Mouse (Mus musculus): ENCODE data around the gene Zap70.

Gene Zap70

DNA sequence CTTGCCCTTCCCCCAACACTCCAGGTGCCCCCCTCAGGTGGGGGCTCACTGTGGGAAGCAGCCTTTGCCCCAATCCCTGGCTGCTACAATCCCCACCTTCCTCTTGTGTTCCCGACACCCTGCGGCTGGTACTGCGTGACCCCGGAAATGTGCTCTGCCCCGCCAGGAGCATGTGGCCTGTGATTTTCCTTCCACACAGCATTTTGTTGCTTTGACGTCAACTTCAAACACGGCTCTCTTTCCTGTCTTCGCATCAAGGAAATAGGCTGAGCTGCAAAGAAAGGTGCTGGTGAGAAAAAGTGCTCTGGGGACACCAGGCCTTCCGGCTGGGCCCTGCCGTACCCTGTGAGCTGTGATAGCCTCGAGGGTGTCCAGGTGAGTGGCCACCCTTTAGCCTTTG lies at the start of gene Zap70:
TSS of gene Zap70 (plus strand) at position 231 of the 400 bp plus-strand sequence.
- no peak for DNase-seq (ENCODE audit: low spot score in 2 of 2)

DNA sequence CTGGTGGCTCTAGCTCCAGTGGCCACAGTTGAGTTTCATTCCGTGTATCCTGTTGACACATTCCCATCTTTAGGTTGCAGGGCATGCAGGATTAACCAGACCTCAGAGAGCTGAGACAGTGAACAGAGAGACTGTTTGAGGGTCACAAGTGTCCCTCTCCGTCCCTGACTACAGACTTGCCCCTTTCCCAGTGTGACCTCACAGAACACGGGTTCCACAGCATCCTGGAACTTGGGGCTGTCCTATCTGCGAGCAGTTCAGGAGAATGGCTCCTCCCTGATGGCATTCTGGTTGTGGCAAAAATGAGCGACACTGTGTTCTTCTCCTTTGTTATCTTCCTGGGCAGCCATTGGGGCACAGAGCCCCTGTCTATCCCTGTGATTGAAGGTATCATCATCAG lies 47.3 kb upstream of the Zap70 start, which contains the start of gene Actr1b:
TSS of gene Actr1b (minus strand) at position 112 of the 400 bp plus-strand sequence.
- no peak for DNase-seq (ENCODE audit: low spot score in 2 of 2)

DNA sequence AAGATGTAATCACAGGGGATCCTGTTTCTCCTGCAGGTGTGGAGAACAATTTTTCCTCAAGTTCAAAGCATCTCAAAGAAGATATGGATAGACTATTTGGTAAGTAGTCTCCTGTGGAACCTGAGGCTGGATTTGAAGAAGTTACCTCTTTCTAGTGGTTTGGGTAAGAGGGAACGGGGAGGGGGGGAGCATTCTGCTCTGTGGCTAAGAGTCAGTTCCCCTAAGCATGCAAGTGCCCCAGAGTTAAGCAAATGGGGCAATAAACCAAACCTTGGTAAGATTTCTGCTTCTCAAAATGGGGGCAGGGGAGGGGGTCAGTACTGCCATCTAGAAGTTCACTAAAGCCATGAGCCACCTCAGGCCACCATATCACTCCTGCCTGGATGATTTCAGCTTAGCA lies 42.8 kb upstream of the Zap70 start:
- DNase-seq (ENCODE audit: low spot score in 2 of 2), result no peak

DNA sequence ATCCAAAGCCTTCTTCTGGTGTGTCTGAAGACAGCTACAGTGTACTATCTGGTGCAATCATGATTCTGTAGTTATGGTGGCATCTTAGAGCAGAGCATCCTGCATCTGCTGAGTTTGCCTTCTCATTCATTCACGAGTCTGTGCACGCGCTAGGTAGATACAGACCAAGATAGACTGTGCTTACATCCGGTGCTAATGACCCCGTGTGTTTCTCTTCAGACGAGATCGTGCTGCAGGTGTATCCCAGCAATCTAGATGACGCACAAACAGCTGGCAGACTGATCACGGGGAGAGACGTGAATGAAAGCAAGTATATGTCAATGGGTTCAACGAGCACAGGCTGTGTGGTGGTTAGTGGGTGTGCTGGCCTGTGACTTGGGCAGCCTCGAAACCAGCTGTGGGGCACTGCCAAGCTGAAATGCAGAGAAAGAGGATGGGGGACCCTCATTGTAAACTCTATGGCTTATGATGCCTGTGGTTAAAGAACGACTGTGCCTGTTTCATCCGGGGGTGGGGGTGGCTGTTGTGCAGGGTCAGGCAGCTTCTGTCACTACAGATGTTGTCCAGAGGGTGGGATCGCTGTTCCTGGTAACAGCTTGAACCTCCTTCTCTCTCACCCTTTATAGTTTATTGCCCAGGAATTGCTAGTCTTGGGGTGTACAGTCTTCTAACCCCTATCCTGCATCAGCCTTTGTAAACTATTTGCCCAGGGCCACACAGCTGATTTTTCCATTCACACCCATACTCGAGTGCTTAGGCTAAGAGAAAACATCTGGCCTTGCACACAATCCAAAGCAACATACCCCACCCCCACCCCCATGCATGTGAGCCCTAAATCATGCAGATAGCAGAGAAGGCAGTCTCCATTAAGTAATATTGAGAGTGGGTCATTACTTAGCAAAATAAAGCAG lies 38.2 kb upstream of the Zap70 start:
- DNase-seq (ENCODE audit: low spot score in 2 of 2), result no peak

DNA sequence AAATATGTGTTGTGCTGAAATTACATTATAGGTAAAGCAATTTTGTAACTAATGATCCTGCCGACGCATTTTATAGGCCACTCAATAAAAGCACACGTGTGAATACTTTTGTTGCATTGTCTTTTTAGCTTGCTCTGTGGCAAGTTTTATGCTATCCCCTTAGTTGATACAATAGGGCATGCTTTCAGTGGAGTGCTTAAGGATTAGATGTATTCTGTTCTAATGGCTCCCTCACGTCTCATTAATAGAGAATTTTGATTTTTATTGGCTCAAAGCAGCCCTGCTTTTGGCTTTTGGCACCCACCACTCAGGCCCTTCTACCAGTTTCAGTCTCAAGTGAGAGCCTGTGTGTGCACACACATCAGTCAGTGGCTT lies 37.6 kb upstream of the Zap70 start:
- DNase-seq (ENCODE audit: low spot score in 2 of 2), result no peak

DNA sequence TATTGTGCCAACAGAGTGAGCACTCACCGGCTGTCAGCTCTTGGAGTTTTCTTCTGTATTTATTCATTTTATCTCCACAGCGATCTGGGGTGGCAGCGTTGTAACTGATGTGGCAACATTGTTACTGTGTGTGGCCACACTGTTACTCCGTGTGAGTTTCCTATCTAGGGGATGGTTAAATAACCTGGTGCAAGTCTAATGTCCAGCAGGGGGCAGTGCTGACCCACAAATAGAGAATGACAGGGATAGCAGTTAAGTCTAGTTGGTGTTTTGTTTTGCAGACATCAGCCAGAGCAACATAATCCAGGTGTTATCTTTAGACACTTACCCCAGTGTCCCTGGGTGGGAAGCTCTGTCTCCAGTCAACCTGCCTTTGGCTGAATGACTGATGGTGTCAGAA lies 24.3 kb upstream of the Zap70 start:
- DNase-seq (ENCODE audit: low spot score in 2 of 2), result peak; percentile 71 to 81

DNA sequence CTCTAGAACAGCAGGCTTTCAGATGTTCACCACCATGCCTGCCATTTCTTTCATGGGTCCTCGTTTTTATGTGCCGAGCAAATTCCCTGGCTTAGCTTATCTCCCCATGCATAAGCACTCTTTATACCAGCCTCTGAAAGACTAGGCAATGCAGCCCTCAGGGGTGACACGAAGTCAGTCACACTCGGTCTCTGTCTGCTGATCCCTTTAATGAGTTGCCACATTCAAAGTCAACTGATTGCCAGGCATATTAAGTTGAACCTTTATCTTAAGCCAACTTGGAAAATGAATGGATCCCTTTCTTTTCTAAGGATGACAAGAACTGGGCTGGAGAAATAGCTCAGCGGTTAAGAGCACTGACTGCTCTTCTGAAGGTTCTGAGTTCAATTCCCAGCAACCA lies 22.4 kb upstream of the Zap70 start:
- DNase-seq (ENCODE audit: low spot score in 2 of 2), result no peak

DNA sequence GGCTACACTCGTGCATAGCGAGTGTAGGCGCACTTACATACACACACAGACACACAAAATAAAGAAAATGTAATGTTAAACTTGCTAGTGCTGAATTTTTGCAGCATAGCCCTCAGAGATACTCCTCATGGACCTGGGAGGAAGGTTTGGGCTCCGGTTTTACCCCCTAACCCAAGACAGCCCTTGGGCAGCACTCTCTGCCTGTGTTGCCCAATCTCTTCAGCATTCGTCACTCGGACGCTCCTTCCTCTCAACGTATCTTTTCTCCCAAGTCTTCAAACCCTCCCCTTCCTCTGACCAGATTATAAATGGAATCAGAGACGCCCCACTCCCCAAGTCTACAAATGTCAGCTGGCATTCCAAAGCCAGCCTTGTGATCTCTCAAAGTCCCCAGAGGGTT lies 18.6 kb upstream of the Zap70 start:
- no peak for DNase-seq (ENCODE audit: low spot score in 2 of 2)

DNA sequence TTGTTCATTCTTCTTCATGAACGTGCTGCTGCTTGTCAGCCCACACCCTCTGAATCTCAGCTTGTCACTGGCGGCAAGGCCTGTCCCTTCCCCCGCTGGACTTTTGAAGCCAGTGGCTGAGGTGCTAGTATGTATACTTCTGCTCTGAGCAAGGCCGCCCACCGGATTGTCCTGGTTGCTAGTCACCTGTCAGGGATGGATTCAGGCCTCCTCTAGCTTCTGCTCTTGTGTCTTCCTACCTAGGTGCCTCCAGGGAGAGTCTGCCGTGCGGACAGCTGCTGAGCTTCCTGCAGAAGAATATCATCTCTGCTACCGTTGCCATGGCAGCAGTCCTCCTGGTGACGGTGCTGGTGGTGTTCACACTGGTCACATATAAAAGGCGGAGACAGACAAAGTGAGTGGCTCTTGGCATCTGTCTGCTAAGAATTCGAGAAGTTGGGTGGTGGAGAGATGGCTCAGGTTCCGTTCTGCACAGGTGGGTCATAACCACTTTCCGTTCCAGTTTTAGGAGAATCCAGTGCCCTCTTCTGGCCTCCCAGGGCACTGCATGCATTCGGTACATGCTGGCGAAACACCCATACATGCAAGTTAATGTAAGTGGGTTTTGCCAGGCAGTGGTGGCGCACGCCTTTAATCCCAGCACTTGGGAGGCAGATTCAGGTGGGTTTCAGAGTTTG lies 17.2 kb upstream of the Zap70 start:
- DNase-seq (ENCODE audit: low spot score in 2 of 2), result peak; percentile 72 to 79

DNA sequence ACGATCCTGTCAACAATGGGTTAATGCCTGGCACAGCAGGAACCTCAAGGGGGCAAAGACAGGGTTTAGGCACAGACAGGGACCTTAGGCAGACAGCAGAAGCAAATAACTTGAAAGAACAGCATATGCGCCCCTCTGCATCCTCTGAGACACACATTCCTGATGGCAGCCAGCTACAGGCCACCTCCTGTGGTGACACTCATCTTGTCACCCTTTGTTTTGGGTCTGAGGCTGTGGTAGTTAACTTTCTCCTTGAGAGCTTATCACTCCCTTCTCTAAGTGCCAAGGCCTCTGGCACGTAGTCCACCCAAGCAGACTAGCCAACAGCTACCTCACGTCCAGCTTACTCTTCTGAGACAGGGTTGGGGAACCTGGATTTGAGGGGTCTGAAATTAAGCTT lies 15.9 kb upstream of the Zap70 start:
- no peak for DNase-seq (ENCODE audit: low spot score in 2 of 2)

DNA sequence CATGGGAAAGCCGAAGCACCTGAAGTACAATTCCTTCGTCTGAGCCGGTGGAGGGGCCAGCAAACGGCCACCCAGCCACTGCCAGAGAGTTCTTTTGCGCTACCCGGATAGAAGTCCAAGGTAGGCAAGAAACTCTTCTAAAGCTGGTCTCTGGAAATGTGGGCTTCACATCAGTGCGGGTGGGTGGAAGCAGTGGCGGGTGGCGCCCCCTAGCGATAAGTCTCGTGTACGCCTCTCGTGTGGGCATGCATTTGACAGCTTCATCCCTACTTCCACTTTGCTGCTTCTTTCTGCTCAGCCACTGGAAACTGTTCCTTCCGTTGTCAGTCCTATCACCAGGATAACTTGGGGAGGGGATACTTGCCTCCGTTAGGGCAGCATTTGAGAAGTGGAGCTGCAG lies 15.1 kb upstream of the Zap70 start:
- peak; percentile 51 to 60 for DNase-seq (ENCODE audit: low spot score in 2 of 2)

DNA sequence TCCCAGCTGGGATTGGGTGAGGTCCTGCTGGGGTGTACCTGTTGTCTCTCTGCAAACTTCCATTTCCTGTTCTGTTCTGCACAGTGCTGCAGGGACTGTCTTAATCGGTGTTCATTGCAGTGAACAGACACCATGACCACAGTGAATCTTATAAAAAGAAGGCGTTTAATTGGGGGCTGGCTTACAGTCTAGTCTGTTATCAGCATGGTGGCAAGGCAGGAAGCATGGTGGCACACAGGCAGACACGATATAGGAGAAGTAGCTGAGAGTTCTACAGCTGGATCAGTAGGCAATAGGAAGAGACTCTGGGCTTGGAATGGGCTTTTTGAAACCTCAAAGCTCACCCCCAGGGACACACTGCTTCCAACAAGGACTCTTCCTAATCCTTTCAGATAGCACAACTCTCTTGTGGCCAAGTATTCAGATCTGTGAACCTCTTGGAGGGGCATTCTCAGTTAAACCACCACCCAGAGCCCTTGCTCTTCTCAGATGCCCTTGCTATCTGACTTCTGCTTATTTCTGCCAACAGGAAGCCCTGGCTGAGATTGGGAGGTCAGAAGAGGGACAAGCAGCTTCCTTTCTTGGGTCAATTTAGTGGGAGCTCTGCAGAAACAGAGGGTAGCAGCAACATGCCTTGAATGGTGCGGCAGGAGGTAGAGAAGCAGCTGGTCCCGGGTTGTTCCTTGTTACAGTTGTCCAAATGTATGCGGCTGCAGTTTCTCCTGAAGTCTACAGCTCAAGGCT lies 7.5 kb upstream of the Zap70 start:
- DNase-seq (ENCODE audit: low spot score in 2 of 2), result no peak

DNA sequence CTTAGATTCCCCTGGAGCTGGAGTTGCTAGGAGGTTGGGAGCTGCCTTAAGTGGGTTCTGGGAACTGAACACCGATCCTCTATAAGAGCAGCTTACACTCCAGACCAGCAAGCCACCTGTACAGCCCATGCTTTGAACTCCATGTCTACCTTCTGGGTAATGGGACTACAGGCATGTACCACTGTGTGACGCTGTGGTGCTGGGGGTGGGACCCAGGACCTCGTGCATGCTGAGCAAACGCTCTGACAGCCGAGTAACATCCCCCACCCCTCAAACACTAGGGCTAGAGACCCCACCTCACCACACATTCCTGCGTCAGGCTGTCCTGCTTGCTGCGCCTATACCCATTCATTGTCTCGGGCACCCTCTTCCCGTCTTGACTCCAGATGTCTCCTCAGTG lies 3.0 kb upstream of the Zap70 start:
- no peak for DNase-seq (ENCODE audit: low spot score in 2 of 2)

DNA sequence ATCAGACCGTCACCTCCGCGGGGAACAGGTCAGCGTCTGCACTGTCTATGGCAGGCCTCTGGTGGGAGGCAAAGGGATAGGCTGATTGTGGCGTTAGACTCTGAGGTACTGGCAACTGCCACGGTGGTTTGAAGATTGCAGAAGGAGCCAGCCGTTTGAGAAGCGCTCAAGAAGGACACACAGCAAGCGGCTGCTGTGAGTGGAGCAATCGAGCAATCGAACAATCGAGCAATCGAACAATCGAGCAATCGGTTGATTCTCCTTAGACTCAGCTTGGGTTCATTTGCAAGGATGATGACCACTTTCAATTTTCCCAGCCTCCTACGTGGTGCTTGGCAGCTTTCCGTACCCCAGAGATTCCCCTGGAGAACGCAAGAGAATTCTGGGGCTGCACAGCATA lies 2.5 kb upstream of the Zap70 start:
- DNase-seq (ENCODE audit: low spot score in 2 of 2), result no peak

DNA sequence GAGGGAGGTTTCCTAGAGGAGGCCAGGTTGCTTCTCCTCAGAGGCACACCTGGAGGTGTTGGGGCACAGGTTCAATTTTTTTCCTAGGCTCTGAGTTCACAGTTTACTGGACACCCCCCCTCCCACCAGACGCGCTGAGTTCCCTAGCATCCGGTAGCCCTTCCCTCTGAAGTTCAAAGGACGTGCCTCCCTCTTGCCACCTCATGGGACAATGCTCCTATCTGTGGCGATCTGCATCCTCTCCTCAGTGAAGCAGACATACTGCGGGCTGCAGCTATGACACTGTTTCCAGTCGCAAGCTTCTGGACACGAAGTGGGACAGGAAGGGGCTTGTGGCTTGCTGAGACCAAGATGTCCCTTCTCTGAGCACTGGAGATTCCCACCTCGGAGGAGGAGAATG lies 1.2 kb upstream of the Zap70 start:
- DNase-seq (ENCODE audit: low spot score in 2 of 2), result no peak

DNA sequence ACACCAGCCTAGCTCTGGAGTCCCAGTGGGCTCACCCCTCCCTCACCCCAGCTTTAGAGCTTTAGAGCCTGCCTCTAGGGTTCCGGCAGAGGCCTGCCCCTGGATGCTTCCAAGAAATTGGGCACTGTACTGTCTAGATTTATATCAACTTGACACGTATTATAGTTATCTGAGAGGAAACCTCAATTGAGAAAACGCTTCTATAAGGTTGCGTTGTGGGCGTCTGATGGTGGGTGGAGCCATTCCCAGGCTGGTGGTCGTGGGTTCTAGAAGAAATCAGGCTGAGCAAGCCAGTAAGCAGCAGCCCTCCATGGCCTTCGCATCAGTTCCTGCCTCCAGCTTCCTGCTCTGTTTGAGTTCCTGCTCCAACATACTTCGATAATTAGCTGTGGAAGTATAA lies 537 bp upstream of the Zap70 start:
- DNase-seq (ENCODE audit: low spot score in 2 of 2), result no peak

DNA sequence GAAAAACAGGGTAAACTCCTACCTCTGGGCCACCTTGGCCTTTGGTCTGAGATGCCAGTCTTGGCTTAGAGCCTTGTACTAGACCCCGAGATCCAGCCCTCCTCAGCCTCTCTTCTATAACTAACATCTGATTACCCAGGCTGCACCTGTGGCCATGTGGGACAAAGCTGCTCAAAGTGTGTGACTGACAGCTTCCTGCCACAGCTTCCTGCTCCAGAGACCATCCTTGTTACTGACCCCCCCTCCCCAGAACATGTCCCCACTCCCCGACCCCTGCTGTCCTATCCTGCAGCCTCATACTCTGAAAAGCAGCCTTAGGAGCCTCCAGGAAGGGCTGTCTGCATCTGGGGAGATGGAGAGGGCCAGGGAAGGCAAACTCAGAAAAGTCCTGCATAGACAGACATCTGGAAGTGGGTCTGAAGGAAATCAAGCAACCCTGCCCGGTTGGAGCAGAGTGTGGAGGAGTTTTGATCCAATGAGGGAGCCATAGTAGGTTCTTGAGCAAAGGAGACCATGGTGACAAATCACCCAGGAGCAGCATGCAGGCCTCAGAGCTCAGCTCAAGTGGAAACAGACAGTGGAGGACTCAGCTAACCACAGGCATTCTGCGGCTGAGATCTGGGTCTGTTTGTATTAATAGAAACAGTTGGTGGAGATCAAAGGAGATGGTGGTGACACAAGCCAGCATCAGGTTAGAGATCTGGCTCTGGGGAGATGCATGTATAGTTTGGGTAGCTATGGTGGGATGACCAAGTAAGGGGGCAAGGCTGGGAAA lies 5.0 kb downstream of the Zap70 start:
- no peak for DNase-seq (ENCODE audit: low spot score in 2 of 2)

DNA sequence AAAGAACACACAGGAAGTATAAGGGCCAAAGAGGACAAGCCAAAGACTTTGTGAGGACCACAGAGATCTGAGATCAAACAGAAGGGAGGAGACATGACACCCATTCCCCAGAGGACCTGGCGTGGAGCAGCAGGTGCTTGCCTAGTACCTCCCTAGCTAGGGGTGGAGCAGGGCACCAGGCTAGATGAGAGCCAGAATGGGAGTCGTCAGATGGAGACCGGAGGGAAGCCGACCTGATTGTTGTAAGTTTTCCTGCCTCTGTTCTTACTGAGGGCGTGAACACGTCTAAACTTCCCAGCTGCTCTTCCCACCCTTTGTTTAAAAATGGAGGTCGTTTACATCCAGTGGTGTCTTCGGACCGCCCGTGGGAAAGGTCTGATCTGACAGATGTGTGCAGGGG lies 5.7 kb downstream of the Zap70 start:
- no peak for DNase-seq (ENCODE audit: low spot score in 2 of 2)

DNA sequence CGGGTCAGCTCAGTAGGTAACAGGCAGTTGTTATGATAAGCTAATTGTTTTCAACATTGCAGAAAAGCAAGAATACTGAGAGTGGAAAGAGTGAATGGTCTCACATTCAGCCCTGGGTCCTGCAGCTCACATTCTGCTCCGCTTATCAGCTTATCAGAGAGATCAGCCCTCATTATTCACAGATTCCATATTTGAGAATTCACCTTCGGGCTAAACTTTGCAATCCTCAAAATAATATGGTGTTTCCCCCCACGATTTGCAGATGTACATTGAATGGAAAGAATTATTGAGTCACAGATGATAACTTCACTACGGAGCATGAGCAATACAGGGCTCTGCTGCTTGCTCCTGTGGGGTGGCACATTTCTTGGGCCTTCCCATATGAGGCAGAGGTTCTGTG lies 7.2 kb downstream of the Zap70 start:
- DNase-seq (ENCODE audit: low spot score in 2 of 2), result no peak

DNA sequence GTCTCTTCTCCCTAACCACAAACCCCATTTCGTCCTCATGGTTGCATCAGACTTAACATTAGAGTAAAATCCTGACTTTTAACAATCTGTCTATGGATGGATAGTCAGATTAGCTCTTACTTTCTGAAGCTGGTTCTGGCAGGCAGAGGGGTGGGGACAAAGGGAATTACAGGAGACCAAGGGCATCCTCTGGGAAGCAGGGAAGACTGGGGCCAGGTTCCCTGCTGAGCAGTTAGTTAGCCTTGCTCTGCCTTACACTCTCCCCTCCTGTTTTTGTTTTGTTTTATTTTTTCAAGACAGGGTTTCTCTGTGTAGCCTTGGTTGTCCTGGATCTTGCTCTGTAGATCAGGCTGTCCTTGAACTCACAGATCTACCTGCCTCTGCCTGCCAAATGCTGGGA lies 8.4 kb downstream of the Zap70 start:
- no peak for DNase-seq (ENCODE audit: low spot score in 2 of 2)

DNA sequence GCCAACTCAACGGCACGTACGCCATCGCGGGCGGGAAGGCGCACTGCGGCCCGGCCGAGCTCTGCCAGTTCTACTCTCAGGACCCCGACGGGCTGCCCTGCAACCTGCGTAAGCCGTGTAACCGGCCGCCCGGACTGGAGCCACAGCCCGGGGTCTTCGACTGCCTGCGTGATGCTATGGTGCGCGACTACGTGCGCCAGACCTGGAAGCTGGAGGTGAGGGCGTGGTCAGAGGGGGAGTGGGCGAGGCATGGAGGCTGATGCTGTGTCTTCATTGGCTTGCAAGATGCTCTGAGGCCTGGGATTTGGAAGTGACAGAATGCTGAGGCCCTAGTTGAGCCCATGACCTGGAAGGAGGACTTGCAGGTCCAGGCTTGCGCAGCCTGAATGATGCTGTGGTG lies 9.4 kb downstream of the Zap70 start:
- no peak for DNase-seq (ENCODE audit: low spot score in 2 of 2)

All from cerebellum, postnatal 4 days (tissue).